Mouse (Mus musculus): ENCODE data around the gene Gm156. TPM values are rescaled to one million over a fixed set of nuclear protein-coding genes. Genes with fewer than 3 reads are reported as not detected.
"Not testable (repeated sequence)": the region's sequence is repeated elsewhere in the genome, so short reads cannot be mapped to it uniquely, and the experiment has no call there.

Gene Gm156
- not detected for total RNA-seq (2021)

DNA sequence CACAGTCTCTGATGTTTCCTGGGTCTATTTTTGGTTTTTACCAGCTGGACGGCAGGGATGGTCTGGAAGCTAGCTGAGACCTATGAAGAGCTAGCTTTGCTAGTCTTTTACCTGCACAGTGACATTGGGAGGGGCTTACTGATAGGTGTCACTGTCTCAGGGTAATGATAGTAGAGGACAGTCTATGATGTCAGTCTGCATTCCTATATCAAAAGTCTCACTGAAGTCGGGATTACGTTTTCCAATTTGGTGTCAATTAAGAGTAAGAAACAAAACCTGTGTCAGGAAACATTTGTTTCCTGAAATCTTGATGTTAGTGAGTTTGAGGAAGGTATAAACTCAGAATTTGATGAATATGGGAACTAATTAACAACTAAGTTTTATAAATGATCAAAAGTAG is at the start of gene Gm156:
Gene Gm156 (minus strand): TSS at position 101 of the 400 bp plus-strand sequence.
- not testable (repeated sequence) for DNase-seq (ENCODE audit: extremely low spot score in 1 of 2, low spot score in 1 of 2)

GRCm38 (mm10) chr6:129825559-129825958 is 41.5 kb upstream of the Gm156 start:
- DNase-seq (ENCODE audit: extremely low spot score in 1 of 2, low spot score in 1 of 2): no peak

GRCm38 (mm10) chr6:129824004-129824403 is 39.9 kb upstream of the Gm156 start:
- no peak for DNase-seq (ENCODE audit: extremely low spot score in 1 of 2, low spot score in 1 of 2)

GRCm38 (mm10) chr6:129817731-129818130 is 33.7 kb upstream of the Gm156 start:
- DNase-seq (ENCODE audit: extremely low spot score in 1 of 2, low spot score in 1 of 2): no peak

DNA sequence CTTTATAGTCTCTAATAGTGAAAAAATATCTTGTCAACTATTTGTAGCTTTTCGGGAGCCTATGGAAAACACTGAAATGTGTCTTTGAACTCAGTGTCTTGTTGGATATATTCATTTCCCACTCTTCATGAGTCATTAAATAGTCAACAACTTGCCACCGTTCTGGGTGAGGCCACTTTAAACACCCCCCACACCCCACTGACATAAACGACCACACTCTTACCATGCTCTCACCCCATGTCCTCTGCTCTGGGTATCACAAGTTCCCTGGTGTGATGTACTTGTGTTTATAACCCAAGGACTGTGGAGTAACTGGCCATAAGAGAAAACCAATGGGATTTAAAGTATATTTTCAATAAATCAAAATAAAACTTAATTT is 36.4 kb downstream of the Gm156 start:
- DNase-seq (ENCODE audit: extremely low spot score in 1 of 2, low spot score in 1 of 2): no peak

GRCm38 (mm10) chr6:129747016-129747653 is 36.9 kb downstream of the Gm156 start:
- DNase-seq (ENCODE audit: extremely low spot score in 1 of 2, low spot score in 1 of 2): no peak

DNA sequence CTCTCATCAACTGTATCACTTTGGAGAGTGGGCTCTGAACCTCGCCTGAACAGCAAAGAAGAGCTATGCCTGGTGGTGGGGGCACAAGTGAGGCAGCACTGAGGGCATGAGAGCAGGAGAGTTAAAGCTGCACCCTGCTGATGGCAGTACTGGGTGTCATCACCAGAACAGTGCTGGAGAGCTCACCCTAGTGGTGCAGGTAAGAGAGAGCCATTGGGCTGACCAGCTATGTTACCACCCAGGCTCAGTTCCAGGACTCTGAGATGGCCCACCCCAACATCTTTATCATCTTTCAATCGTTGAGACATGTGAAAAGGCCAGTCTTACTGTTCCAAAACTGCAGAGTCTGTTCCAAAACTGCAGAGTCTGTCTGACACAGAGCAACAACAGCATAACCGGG is 37.9 kb downstream of the Gm156 start:
- DNase-seq (ENCODE audit: extremely low spot score in 1 of 2, low spot score in 1 of 2): no peak

DNA sequence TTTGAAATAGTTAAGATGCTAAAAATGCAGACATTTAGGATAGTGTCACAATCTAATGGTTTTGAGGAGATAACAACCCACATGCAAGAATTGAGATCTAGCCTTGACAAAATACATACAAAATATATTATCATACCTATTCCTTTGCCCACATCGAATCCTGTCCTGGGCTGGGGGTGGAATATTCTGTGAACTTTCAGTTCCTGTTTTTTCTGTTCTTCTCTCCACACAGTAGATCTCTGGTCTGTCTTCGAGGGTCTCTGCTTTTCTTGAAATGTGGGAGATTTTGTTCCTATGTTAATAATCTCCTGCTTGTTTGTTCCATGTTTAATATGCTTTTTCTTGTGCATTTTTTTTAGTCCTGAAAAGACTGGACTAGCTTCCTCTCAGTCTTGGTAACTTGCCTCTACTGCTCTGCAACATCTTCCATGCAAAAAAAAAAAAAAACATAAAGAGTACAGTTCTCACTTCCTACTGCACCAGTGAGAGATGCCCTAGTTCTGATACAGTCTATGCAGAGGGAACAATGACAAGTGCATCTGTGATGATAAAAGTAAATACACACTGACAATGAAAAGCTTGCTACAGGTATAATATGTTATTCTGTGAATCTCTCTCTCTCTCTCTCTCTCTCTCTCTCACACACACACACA is 43.9 kb downstream of the Gm156 start, which contains the start of gene Klri2:
Gene Klri2 (minus strand): TSS at position 416 of the 653 bp plus-strand sequence.
- DNase-seq (ENCODE audit: extremely low spot score in 1 of 2, low spot score in 1 of 2): no peak

DNA sequence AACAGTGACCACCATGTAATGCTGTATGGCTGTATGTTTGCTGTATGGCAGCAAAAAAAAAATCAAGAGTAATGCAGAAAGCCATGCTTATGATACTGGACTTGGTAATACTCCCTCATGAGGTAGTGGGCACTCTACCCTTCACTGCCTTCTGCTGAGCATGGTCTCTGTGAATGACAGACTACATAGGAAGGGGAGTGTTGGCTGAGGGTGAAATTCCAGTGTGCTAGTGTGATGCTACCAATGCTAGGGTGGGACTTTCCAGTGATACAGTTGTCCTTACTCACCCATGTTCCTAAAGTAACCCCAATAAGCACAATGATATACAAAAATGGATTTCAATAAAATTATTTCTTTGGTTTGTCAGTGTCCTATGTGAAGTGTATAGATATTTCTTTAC is 47.7 kb downstream of the Gm156 start:
- no peak for DNase-seq (ENCODE audit: extremely low spot score in 1 of 2, low spot score in 1 of 2)

- DNase-seq (ENCODE audit: extremely low spot score in 1 of 2, low spot score in 1 of 2): no peak
Observed at GRCm38 (mm10) chr6:129727237-129727636, 56.8 kb downstream of the Gm156 start.

DNA sequence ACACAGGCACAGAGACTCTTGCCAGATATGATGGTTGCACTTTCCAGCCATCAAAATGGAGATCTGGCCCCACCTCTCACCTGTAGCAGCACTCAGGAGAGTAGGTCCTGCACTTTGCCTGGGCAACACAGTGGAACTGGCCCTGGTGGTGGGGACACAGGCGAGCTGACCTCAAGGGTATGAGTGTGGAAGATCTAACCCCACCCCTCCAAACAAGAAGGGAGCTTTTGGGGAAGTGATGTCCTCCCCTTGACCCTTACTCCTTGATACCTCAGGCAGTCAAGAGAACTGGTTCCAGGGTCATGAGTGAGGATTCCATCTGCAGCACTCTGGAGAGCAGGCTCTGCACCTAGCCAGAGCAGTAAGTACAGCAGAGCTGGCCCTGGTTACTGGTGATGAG is 62.7 kb downstream of the Gm156 start:
- DNase-seq (ENCODE audit: extremely low spot score in 1 of 2, low spot score in 1 of 2): no peak

DNA sequence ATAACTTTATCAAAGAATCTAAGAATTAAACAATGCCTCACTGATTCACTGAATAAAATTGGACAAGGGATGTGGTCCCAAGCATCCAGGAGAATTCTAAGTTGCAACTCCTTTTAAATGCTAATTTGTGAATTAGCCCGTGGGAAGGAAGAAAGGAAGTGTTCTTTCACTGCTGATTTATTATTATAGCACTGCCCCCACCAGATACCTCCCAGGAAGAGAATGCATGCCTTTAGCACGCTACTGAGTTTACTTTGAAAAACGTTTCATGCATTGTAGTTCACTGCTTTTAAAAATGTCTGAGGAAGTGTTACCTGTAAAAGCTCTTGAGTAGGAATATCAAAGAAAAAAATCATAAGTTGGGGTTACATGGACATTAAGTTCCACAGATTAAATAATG is 63.6 kb downstream of the Gm156 start:
- no peak for DNase-seq (ENCODE audit: extremely low spot score in 1 of 2, low spot score in 1 of 2)

DNA sequence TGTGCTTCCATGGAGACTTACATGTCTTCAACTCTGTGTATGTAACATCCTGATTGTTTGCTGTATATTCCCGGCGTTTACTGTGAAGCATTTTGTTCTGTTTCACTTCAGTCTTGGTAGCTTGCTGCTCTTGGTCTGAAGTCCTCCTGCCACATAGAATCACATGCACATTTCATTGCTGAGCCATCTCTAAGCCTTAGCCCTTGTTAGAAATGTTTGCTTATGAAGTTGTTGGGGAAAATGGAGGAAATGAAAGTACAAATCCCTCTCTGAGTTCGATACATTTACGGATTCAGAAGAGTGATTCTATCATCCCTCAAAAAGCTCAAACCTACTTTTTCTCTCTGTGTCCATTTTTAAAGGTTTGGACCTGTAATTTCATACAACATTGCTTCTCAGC is 67.0 kb downstream of the Gm156 start, which contains the start of gene Klri1:
Gene Klri1 (minus strand): TSS at position 101 of the 400 bp plus-strand sequence.
- DNase-seq (ENCODE audit: extremely low spot score in 1 of 2, low spot score in 1 of 2): no peak

Other genes starting within 250 kb of the Gm156 start
- gene Klre1, start 206.4 kb downstream of the Gm156 start, total RNA-seq (2021): not detected
- not detected for gene Klrd1, start 192.5 kb downstream of the Gm156 start, total RNA-seq (2021)
- not detected for gene Klrk1, start 160.4 kb downstream of the Gm156 start, total RNA-seq (2021)
- not detected for gene Klrc3, start 140.9 kb downstream of the Gm156 start, total RNA-seq (2021)
- not detected for gene Klrc2, start 123.6 kb downstream of the Gm156 start, total RNA-seq (2021)
- gene Klrc1, start 105.3 kb downstream of the Gm156 start, total RNA-seq (2021): not detected
- gene Klri1, start 67.1 kb downstream of the Gm156 start, total RNA-seq (2021): not detected
- not detected for gene Klri2, start 43.8 kb downstream of the Gm156 start, total RNA-seq (2021)
- gene Gm17631, start 78.4 kb upstream of the Gm156 start, total RNA-seq (2021): not detected
- not detected for gene Klra17, start 92.4 kb upstream of the Gm156 start, total RNA-seq (2021)
- gene Klra5, start 133.4 kb upstream of the Gm156 start, total RNA-seq (2021): not detected
- gene Klra6, start 242.7 kb upstream of the Gm156 start, total RNA-seq (2021): not detected